Mouse (Mus musculus): ENCODE results near the gene Asb7.

DNA sequence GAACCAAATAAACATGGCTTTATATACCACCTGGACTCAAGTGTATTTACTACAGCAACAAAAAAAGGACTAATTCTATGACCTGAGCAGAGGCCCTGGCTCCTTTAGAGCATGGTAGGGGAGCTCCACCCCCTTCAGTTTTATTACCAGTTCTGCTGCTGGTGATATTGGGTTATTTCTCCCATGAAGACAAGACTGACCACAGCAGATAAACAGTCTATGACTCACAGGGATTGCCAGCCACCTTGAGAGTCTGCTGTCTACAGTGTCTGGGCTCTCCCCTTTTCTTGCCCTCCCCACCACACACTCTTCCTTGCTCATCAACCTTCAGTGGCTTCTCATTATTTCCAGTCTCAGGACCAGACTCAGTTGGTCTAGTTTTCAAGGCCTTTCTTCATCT lies 87.5 kb downstream of the Asb7 start:
- TF ChIP-seq EP300 (IDR thresholded peaks at IDR 0.05; ENCODE audit: insufficient read depth, low read depth, low read length) (no peak), POLR2A (IDR thresholded peaks at IDR 0.05; ENCODE audit: insufficient read depth, low read depth, low read length) (no peak)
